Mouse (Mus musculus) spleen, adult 2 months (tissue): Measurements from ENCODE around the gene Rims4. TPM values are rescaled to one million over a fixed set of nuclear protein-coding genes. Genes with fewer than 3 reads are reported as not detected.

Experiments
- DNase-seq, 2 experiments: peaks; one replicate each; pipeline versions ENCODE4 v3.0.0 to v3.0.0-alpha.2; 2012 to 2021; ENCODE audit warnings: low spot score in 2 of 2, low read depth in 1 of 2
- H3K27ac ChIP-seq: fragments of 200-500 bp; 2 replicates; pipeline ENCODE4 v1.5.1; 2012; ENCODE audit warnings: low read length, inconsistent platforms; ENCODE audit not compliant: insufficient read depth
- H3K27me3 ChIP-seq: fragments of 200-500 bp; 2 replicates; pipeline ENCODE4 v1.6.1; 2012; ENCODE audit warnings: mild to moderate bottlenecking, moderate library complexity, low read length, inconsistent platforms; ENCODE audit not compliant: control insufficient read depth, insufficient read depth
- H3K36me3 ChIP-seq: fragments of 200-500 bp; 2 replicates; pipeline ENCODE4 v1.6.1; 2012; ENCODE audit warnings: mild to moderate bottlenecking, low read length, inconsistent platforms; ENCODE audit not compliant: control insufficient read depth, insufficient read depth
- H3K4me1 ChIP-seq: fragments of 200-500 bp; 2 replicates; pipeline ENCODE4 v1.6.1; 2011; ENCODE audit warnings: inconsistent platforms; ENCODE audit not compliant: control insufficient read depth, insufficient read depth, insufficient read length
- H3K4me3 ChIP-seq: fragments of 200-500 bp; 2 replicates; pipeline ENCODE4 v1.5.1; 2011; ENCODE audit warnings: mild to moderate bottlenecking, inconsistent platforms; ENCODE audit not compliant: insufficient read depth, insufficient read length; ENCODE audit errors: extremely low read depth
- CTCF ChIP-seq: fragments of 200-500 bp; IDR thresholded peaks from 2 replicates; pipeline ENCODE4 v1.5.1; 2011; ENCODE audit warnings: mild to moderate bottlenecking, inconsistent platforms; ENCODE audit not compliant: insufficient read depth, insufficient read length, insufficient replicate concordance; ENCODE audit errors: extremely low read depth
- POLR2A ChIP-seq: fragments of 200-500 bp; IDR thresholded peaks from 2 replicates; pipeline ENCODE4 v1.6.1; 2011; ENCODE audit warnings: low read depth, low read length, inconsistent platforms
- WGBS: fragments of 180-500 bp; shearing (Covaris S2); methylation state at CpG from one replicate; pipeline ENCODE4 v1.1.7; 2018; 5-methylcytosine and 5-hydroxymethylcytosine counted together
- polyA plus RNA-seq: library from polyadenylated mRNA; depleted of rRNA; stranded (reverse); fragments of >200 nt; gene quantifications from 2 replicates; pipeline ENCODE4 v1.2.3, GENCODE M21; 2012

The Rims4 gene
- polyA plus RNA-seq, 1 experiment, result 0.09 TPM

DNA sequence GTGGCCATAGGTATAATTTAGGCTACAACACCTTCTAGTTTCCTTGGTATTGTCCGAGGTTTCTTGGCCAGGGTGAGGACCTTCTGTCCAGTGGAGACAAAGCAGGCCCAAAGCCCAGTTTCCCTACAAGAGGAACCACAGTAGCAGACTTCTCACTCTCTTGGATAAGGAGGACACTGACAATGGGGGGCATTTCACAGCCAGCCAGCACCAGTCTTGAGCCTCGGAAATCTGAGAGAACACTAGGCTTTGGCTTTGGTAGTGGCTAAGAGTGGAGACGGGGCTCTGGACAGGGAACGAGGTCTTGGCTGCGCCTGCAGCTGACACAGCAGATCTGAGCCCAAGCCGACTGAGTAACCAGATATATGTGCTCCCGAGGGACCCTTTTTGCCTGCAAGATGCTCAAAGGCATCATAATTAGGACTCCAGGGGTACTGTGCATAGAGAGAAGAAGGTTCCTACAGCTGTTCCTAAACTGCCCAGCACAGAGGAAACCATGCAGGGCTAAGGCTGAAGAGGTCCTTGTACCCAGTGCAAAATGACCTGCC is 20.4 kb downstream of the Rims4 start:
- 78% methylated on average over 7 of the region's 7 CpGs for WGBS
- no peak overlapping the region for H3K4me3 ChIP-seq
- H3K27me3 ChIP-seq, result no peaks in the 10 kb centered on the region
- no peak overlapping the region for H3K27ac ChIP-seq
- H3K36me3 ChIP-seq, result no peaks in the 10 kb centered on the region
- no peak for DNase-seq
- no peaks in the 10 kb centered on the region for H3K4me1 ChIP-seq
- no peak for TF ChIP-seq POLR2A
- no peak for TF ChIP-seq CTCF

DNA sequence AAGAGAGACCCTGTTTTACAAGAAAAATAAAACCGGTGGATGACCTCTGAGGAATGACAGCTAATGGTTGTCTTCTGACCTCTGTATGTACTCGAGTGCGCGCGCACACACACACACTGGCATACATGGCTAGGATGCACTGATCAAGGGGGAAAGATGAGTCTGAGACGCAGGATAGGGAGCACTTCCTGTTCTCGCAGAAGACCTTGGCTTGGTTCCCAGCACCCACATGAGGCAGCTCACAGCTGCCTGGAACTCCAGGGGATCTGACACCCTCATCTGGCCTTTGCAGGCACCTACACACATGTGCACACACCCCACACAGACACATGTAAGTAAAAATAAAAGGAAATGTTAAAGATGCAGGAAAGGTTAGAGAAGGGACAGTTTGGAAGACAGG is 21.5 kb downstream of the Rims4 start:
- TF ChIP-seq POLR2A (no peak), CTCF (no peak)
- no peak overlapping the region for H3K27ac ChIP-seq
- DNase-seq, result no peak
- 82% methylated on average over 7 of the region's 7 CpGs for whole genome bisulfite sequencing
- no peaks in the 10 kb centered on the region for H3K36me3 ChIP-seq
- no peaks in the 10 kb centered on the region for H3K27me3 ChIP-seq
- no peaks in the 10 kb centered on the region for H3K4me1 ChIP-seq
- no peak overlapping the region for H3K4me3 ChIP-seq

DNA sequence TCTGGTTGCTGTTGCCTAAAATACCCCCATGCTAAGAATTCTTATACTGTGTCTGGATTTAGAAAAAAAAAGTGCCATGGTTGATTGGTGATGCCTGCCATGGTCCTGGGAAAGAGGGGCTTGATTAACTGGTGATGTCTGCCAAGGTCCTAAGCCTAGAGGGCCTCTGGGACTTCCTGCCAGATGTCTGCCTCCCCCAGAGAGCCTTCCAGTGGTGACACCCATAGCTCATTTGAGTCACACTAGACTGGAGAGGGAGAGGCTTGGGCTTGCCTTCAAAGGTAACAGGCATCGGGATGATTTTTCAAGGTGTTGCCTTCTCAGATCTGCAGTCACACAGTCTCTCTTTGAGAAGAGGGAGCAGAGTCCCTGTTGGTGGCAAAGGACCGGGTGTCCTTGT is 23.3 kb downstream of the Rims4 start:
- WGBS, result 27% methylated on average over 2 of the region's 2 CpGs

DNA sequence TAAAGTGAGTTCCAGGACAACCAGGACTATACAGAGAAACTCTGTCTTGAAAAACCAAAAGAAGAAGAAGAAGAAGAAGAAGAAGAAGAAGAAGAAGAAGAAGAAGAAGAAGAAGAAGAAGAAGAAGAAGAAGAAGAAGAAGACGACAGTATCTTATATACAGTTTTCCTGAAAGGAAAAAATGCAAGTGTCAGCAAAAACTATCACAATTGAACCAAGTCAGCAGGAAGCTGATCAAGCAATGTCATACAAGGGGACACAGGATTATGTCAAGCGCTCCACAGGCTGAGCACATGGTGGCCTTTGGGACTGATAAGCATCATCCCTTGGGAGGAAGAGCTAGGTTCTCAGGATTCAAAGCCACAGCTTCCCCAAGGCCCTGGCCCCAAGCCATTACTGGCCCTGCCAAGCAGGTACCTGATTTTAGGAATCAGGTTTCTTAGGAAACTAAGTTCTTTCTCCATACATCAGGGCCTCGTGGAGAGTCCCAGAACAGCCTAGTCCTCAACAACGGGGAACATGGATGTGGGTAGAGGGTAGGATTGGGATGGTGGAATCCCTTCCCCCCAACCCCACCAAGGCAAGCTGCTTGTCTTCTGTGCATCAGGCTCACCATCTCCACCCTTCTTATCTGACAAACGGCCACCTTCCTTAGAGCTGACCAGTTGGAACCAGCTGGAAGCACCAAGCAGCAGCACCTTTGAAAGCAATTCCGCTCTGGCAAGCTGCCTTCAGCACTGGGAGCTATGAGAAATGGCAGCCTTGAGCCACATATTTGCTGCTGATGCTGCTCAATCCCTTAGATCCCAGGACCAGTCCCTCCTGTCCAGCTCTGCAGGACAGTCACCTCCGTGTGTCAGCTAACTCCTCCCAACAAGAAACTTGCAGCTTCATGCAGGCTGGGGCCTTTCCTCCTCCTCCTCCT is 24.8 kb downstream of the Rims4 start:
- 66% methylated on average over 7 of the region's 7 CpGs for WGBS

More for the DNA sequence above, 23.3 kb downstream of the Rims4 start:
- H3K4me1 ChIP-seq, result no peaks in the 10 kb centered on the region
- no peak overlapping the region for H3K27ac ChIP-seq
- no peaks in the 10 kb centered on the region for H3K36me3 ChIP-seq
- no peak overlapping the region for H3K4me3 ChIP-seq
- no peak for TF ChIP-seq POLR2A
- no peak for TF ChIP-seq CTCF
- DNase-seq, result no peak
- H3K27me3 ChIP-seq, result no peaks in the 10 kb centered on the region

DNA sequence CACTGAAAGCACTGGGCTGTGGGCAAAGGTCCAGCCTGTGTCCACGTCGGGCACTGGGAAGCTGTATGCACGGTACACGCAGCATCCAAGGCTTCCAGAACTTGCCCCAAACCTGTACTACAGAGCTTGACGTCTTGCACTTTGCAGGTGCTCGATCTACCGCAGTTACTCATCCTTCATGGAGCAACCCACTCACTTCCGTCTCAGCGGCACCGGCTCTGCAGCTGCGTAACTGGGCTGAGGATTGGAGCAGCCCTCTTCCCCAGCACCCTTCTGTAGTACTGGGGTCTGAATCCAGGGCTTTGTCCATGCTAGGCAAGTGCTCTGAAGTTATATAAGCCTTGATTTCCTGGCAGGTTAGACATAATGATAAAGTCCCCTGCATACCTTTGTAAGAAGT is 27.2 kb downstream of the Rims4 start:
- WGBS, result 92% methylated on average over 11 of the region's 11 CpGs
- no peak overlapping the region for H3K4me3 ChIP-seq
- TF ChIP-seq CTCF (no peak), POLR2A (no peak)
- no peak for DNase-seq
- no peaks in the 10 kb centered on the region for H3K27me3 ChIP-seq
- no peak overlapping the region for H3K27ac ChIP-seq
- H3K36me3 ChIP-seq, result no peaks in the 10 kb centered on the region
- H3K4me1 ChIP-seq, result no peaks in the 10 kb centered on the region

More for the DNA sequence above, 24.8 kb downstream of the Rims4 start:
- Histone ChIP-seq H3K4me3 (no peak overlapping the region), H3K4me1 (no peaks in the 10 kb centered on the region), H3K36me3 (no peaks in the 10 kb centered on the region), H3K27ac (no peak overlapping the region), H3K27me3 (no peaks in the 10 kb centered on the region)
- DNase-seq, result no peak
- TF ChIP-seq POLR2A (no peak), CTCF (no peak)

DNA sequence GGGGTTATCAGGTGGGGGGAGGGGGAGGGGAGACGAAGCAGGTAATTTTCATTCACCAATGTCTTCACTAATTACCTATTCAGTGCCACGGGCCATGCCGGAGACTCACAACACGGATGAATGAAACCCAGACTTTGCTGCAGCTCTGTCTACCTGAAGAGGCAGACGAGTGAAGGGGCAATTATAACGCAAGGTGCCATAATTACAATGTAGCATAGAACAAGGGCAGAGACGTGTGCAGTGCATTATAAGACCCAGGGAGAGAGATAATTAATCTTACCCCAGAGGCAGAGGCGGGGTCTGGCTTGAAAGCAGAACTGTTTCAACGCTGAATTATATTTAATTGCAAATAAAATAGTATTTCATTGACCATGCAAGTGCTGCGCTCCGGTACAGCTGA is 27.9 kb downstream of the Rims4 start:
- no peak for DNase-seq
- 82% methylated on average over 11 of the region's 11 CpGs for WGBS
- no peak overlapping the region for H3K27ac ChIP-seq
- no peaks in the 10 kb centered on the region for H3K4me1 ChIP-seq
- no peaks in the 10 kb centered on the region for H3K36me3 ChIP-seq
- H3K27me3 ChIP-seq, result no peaks in the 10 kb centered on the region
- H3K4me3 ChIP-seq, result no peak overlapping the region
- TF ChIP-seq POLR2A (no peak), CTCF (no peak)

DNA sequence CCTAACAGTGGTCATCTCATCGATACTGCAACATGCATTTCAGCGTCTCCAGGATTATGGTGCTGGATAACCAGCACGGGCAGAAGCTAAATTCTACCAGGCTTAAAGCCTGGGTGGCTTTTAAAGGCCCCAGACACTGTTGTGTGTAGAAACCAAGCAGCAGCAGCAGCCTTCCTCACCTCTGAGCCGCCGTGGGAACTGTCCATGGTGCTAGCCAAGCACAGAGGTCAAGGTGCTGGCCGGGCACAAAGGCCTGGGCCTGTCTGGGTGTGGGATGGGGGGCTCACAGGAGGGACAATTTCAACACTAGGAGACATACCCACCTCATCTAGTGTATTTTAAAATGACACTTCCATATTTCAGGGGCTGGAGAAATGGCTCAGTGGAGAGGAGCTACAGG is 29.1 kb downstream of the Rims4 start:
- WGBS, result 35% methylated on average over 6 of the region's 6 CpGs
- H3K27ac ChIP-seq, result no peak overlapping the region
- TF ChIP-seq CTCF, result no peak
- no peak for TF ChIP-seq POLR2A
- H3K4me1 ChIP-seq, result no peaks in the 10 kb centered on the region
- DNase-seq, result no peak
- no peak overlapping the region for H3K4me3 ChIP-seq
- no peaks in the 10 kb centered on the region for H3K36me3 ChIP-seq
- no peaks in the 10 kb centered on the region for H3K27me3 ChIP-seq
